Mouse (Mus musculus): ENCODE data around the gene Stx8. TPM values are rescaled to one million over a fixed set of nuclear protein-coding genes. Genes with fewer than 3 reads are reported as not detected.

Gene Stx8
- polyA plus RNA-seq, 1 experiment from 2014 or later = 59.2 TPM

- Histone ChIP-seq H3K4me2 (no peak overlapping the region), H3K9ac (ENCODE audit: low read depth, low read length) (no peak overlapping the region), H3K4me3 (ENCODE audit: low read depth, low read length) (no peak overlapping the region), H3K4me1 (ENCODE audit: control insufficient read depth, insufficient read depth, low read length) (peaks cover 19% of the 10 kb centered on the region), H3K27me3 (ENCODE audit: control insufficient read depth, insufficient read depth, low read length) (no peaks in the 10 kb centered on the region), H3K9me3 (replicated peaks; ENCODE audit: control insufficient read depth, low read length) (no peaks in the 10 kb centered on the region), H3K36me3 (ENCODE audit: control insufficient read depth, insufficient read depth, low read length) (no peaks in the 10 kb centered on the region), H3K27ac (ENCODE audit: low read depth, low read length) (no peak overlapping the region)
- 83% methylated on average over 4 of the region's 4 CpGs for WGBS (ENCODE audit: insufficient replicate concordance)
- ATAC-seq (replicated peaks; ENCODE audit: insufficient number of reproducible peaks, low FRiP score, low TSS enrichment) = no peak
These were observed 243.5 kb downstream of the Stx8 start for GRCm38 (mm10) chr11:68209506-68209905.

GRCm38 (mm10) chr11:68210714-68211113, 244.7 kb downstream of the Stx8 start:
- ATAC-seq (replicated peaks; ENCODE audit: insufficient number of reproducible peaks, low FRiP score, low TSS enrichment) = no peak
- 89% methylated on average over 5 of the region's 5 CpGs for WGBS (ENCODE audit: insufficient replicate concordance)
- Histone ChIP-seq H3K4me2 (no peak overlapping the region), H3K4me3 (ENCODE audit: low read depth, low read length) (no peak overlapping the region), H3K9me3 (replicated peaks; ENCODE audit: control insufficient read depth, low read length) (no peaks in the 10 kb centered on the region), H3K36me3 (ENCODE audit: control insufficient read depth, insufficient read depth, low read length) (no peaks in the 10 kb centered on the region), H3K27ac (ENCODE audit: low read depth, low read length) (no peak overlapping the region), H3K4me1 (ENCODE audit: control insufficient read depth, insufficient read depth, low read length) (peaks cover 18% of the 10 kb centered on the region), H3K27me3 (ENCODE audit: control insufficient read depth, insufficient read depth, low read length) (no peaks in the 10 kb centered on the region), H3K9ac (ENCODE audit: low read depth, low read length) (no peak overlapping the region)

GRCm38 (mm10) chr11:68211924-68212578, 246.1 kb downstream of the Stx8 start:
- Histone ChIP-seq H3K27ac (ENCODE audit: low read depth, low read length) (peak overlapping the region; percentile 46; the same call in 1 of the 2 replicates), H3K9me3 (replicated peaks; ENCODE audit: control insufficient read depth, low read length) (no peaks in the 10 kb centered on the region), H3K4me2 (no peak overlapping the region), H3K4me1 (ENCODE audit: control insufficient read depth, insufficient read depth, low read length) (peaks cover 31% of the 10 kb centered on the region), H3K27me3 (ENCODE audit: control insufficient read depth, insufficient read depth, low read length) (no peaks in the 10 kb centered on the region), H3K4me3 (ENCODE audit: low read depth, low read length) (no peak overlapping the region), H3K36me3 (ENCODE audit: control insufficient read depth, insufficient read depth, low read length) (no peaks in the 10 kb centered on the region), H3K9ac (ENCODE audit: low read depth, low read length) (peak overlapping the region; percentile 10; the same call in 1 of the 2 replicates)
- 20% methylated on average over 8 of the region's 8 CpGs for WGBS (ENCODE audit: insufficient replicate concordance)
- ATAC-seq (replicated peaks; ENCODE audit: insufficient number of reproducible peaks, low FRiP score, low TSS enrichment) = no peak

- no peak for ATAC-seq (replicated peaks; ENCODE audit: insufficient number of reproducible peaks, low FRiP score, low TSS enrichment)
- no peak overlapping the region for H3K4me3 ChIP-seq (ENCODE audit: low read depth, low read length)
- no peaks in the 10 kb centered on the region for H3K36me3 ChIP-seq (ENCODE audit: control insufficient read depth, insufficient read depth, low read length)
- WGBS (ENCODE audit: insufficient replicate concordance) = 44% methylated on average over 3 of the region's 3 CpGs
- no peaks in the 10 kb centered on the region for H3K9me3 ChIP-seq (replicated peaks; ENCODE audit: control insufficient read depth, low read length)
- H3K27ac ChIP-seq (ENCODE audit: low read depth, low read length) = no peak overlapping the region
- H3K4me1 ChIP-seq (ENCODE audit: control insufficient read depth, insufficient read depth, low read length) = peaks cover 37% of the 10 kb centered on the region
- no peak overlapping the region for H3K9ac ChIP-seq (ENCODE audit: low read depth, low read length)
- H3K4me2 ChIP-seq = no peak overlapping the region
- H3K27me3 ChIP-seq (ENCODE audit: control insufficient read depth, insufficient read depth, low read length) = no peaks in the 10 kb centered on the region
These were observed 247.9 kb downstream of the Stx8 start for GRCm38 (mm10) chr11:68213896-68214295.

GRCm38 (mm10) chr11:68214496-68215205, 248.7 kb downstream of the Stx8 start:
- ATAC-seq (replicated peaks; ENCODE audit: insufficient number of reproducible peaks, low FRiP score, low TSS enrichment) = no peak
- Histone ChIP-seq H3K4me1 (ENCODE audit: control insufficient read depth, insufficient read depth, low read length) (peaks cover 37% of the 10 kb centered on the region), H3K4me3 (ENCODE audit: low read depth, low read length) (no peak overlapping the region), H3K27ac (ENCODE audit: low read depth, low read length) (no peak overlapping the region), H3K9ac (ENCODE audit: low read depth, low read length) (no peak overlapping the region), H3K4me2 (no peak overlapping the region), H3K36me3 (ENCODE audit: control insufficient read depth, insufficient read depth, low read length) (no peaks in the 10 kb centered on the region), H3K9me3 (replicated peaks; ENCODE audit: control insufficient read depth, low read length) (no peaks in the 10 kb centered on the region), H3K27me3 (ENCODE audit: control insufficient read depth, insufficient read depth, low read length) (no peaks in the 10 kb centered on the region)
- WGBS (ENCODE audit: insufficient replicate concordance) = 75% methylated on average over 9 of the region's 9 CpGs

- Histone ChIP-seq H3K4me1 (ENCODE audit: control insufficient read depth, insufficient read depth, low read length) (peaks cover 37% of the 10 kb centered on the region), H3K9ac (ENCODE audit: low read depth, low read length) (peak overlapping the region; percentile 46; the same call in 1 of the 2 replicates), H3K9me3 (replicated peaks; ENCODE audit: control insufficient read depth, low read length) (no peaks in the 10 kb centered on the region), H3K27me3 (ENCODE audit: control insufficient read depth, insufficient read depth, low read length) (no peaks in the 10 kb centered on the region), H3K4me3 (ENCODE audit: low read depth, low read length) (no peak overlapping the region), H3K27ac (ENCODE audit: low read depth, low read length) (peak overlapping the region; percentile 54), H3K36me3 (ENCODE audit: control insufficient read depth, insufficient read depth, low read length) (no peaks in the 10 kb centered on the region), H3K4me2 (no peak overlapping the region)
- no peak for ATAC-seq (replicated peaks; ENCODE audit: insufficient number of reproducible peaks, low FRiP score, low TSS enrichment)
- WGBS (ENCODE audit: insufficient replicate concordance) = 23% methylated on average over 6 of the region's 6 CpGs
These were observed 249.4 kb downstream of the Stx8 start for GRCm38 (mm10) chr11:68215206-68215912.

GRCm38 (mm10) chr11:68216041-68216440, 250.0 kb downstream of the Stx8 start:
- peak overlapping the region; percentile 54; the same call in 1 of the 2 replicates for H3K27ac ChIP-seq (ENCODE audit: low read depth, low read length)
- no peak overlapping the region for H3K4me3 ChIP-seq (ENCODE audit: low read depth, low read length)
- no peaks in the 10 kb centered on the region for H3K9me3 ChIP-seq (replicated peaks; ENCODE audit: control insufficient read depth, low read length)
- 76% methylated on average over 11 of the region's 11 CpGs for WGBS (ENCODE audit: insufficient replicate concordance)
- H3K4me1 ChIP-seq (ENCODE audit: control insufficient read depth, insufficient read depth, low read length) = peaks cover 37% of the 10 kb centered on the region
- no peaks in the 10 kb centered on the region for H3K36me3 ChIP-seq (ENCODE audit: control insufficient read depth, insufficient read depth, low read length)
- no peak overlapping the region for H3K4me2 ChIP-seq
- no peak overlapping the region for H3K9ac ChIP-seq (ENCODE audit: low read depth, low read length)
- no peaks in the 10 kb centered on the region for H3K27me3 ChIP-seq (ENCODE audit: control insufficient read depth, insufficient read depth, low read length)
- no peak for ATAC-seq (replicated peaks; ENCODE audit: insufficient number of reproducible peaks, low FRiP score, low TSS enrichment)

- no peak for ATAC-seq (replicated peaks; ENCODE audit: insufficient number of reproducible peaks, low FRiP score, low TSS enrichment)
- Histone ChIP-seq H3K27me3 (ENCODE audit: control insufficient read depth, insufficient read depth, low read length) (0 out of 2 replicates have a peak, but pooled peaks cover 2% of the 10 kb centered on the region), H3K9ac (ENCODE audit: low read depth, low read length) (no peak overlapping the region), H3K36me3 (ENCODE audit: control insufficient read depth, insufficient read depth, low read length) (no peaks in the 10 kb centered on the region), H3K27ac (ENCODE audit: low read depth, low read length) (no peak overlapping the region), H3K4me1 (ENCODE audit: control insufficient read depth, insufficient read depth, low read length) (peaks cover 19% of the 10 kb centered on the region), H3K9me3 (replicated peaks; ENCODE audit: control insufficient read depth, low read length) (no peaks in the 10 kb centered on the region), H3K4me3 (ENCODE audit: low read depth, low read length) (no peak overlapping the region), H3K4me2 (no peak overlapping the region)
- 69% methylated on average over 4 of the region's 4 CpGs for WGBS (ENCODE audit: insufficient replicate concordance)
These were observed 254.7 kb downstream of the Stx8 start for GRCm38 (mm10) chr11:68220733-68221132.

Data from heart, embryonic 11.5 days (tissue).